Mouse (Mus musculus): ENCODE results near the gene 2310022B05Rik.

Gene 2310022B05Rik

DNA sequence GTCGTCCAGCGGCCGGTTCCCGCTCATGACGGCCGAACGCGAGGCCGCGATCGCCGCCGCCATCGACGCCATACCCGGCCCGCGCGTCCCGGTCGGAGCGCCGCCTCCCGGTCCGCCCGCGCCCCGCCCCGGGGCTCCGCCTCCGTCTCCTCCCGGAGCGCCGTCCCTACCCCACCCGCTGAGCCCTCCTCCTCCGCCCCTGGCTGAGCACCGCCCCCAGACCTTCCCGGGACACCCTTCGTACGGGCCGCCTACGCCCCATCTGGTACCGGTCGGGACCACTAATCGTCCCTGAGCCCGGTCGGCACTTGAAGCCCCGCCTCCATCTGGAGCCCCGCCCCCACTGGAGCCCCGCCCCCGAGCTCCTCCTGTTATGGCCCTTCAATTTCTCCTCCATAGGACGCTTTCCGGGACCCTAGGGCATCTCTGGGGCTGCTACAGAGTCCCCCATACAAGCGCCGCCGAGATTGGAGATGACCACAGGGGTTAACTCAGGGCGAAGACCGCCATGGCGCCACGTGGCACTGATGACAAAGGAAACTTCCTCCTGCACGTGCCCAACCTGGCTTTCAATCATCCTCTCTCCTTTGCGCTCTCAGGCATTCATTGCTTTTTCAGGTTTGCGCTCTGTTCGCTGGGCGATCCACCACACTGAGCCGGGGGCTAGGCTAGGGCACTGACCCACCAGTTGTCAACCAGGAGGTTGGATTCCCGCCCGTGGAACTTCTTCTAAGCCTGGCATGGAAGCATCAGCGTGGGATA lies at the start of gene 2310022B05Rik:
2310022B05Rik (minus strand) TSS at position 258 of the 762 bp plus-strand sequence.
- peak; percentile 88 for DNase-seq

- DNase-seq: no peak
Observed at GRCm38 (mm10) chr8:124705823-124706222, 42.7 kb upstream of the 2310022B05Rik start.

DNA sequence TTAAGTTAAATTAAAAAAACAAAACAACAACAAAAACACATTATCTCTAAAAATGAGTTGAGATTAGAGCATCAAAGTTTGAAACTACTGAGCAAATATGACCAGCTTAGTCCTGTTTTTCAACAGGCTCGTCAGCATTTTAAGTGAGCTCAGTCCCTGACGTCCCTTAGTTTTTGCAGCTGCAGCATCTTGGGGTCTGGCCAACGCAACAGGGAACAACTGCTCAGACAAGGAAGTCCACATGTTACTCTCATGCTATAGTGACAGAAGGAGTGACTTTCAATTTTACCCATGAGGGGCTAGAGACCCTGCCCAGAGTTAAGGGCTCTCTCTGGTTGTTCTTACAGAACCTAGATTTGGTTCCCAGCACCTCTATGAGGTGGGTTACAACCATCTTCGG lies 41.2 kb upstream of the 2310022B05Rik start:
- no peak for DNase-seq

GRCm38 (mm10) chr8:124703526-124703925 lies 40.4 kb upstream of the 2310022B05Rik start:
- no peak for DNase-seq

- no peak for DNase-seq
Observed at GRCm38 (mm10) chr8:124702183-124702582, 39.0 kb upstream of the 2310022B05Rik start.

- no peak for DNase-seq
Observed at GRCm38 (mm10) chr8:124701023-124701422, 37.9 kb upstream of the 2310022B05Rik start.

DNA sequence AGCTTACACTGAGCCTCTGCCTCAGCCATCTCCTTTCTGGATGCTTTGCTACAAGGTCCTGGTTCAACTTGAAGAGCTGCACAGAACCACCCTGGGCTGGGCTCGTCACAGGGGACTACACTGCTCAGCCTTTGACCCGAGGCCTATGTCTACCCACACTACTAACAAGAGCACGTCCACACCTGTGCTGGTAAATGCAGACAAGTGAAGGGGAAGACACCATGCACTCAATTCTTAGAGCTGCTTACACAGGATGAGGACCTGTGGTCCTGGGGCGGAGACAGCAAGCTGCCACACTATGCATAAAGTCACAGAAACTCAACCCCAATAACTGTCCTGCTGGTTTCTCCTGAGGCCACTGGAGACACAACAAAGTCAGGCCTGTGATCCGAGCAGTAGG lies 37.1 kb upstream of the 2310022B05Rik start:
- DNase-seq: no peak

GRCm38 (mm10) chr8:124695424-124696100 lies 32.4 kb upstream of the 2310022B05Rik start:
- no peak for DNase-seq

DNA sequence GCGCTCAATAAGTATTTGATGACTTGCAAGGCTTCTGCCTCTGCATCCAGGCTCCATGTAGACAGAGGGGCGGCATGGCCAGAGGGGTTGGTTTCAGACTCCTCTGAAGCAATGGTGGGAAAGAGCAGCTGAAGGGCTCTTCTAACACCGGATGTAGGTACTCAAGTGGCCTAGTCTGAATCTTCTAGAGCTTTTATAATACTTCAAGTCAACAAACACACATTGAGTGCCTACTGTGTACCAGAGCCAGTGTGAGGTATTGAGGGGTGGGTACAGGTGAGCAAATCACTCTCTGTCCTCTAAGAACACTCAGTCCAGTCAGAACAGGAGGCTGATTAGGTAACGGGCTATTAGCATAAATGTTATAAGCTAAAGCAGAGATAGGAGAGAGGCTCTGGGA lies 28.5 kb upstream of the 2310022B05Rik start:
- DNase-seq: no peak

DNA sequence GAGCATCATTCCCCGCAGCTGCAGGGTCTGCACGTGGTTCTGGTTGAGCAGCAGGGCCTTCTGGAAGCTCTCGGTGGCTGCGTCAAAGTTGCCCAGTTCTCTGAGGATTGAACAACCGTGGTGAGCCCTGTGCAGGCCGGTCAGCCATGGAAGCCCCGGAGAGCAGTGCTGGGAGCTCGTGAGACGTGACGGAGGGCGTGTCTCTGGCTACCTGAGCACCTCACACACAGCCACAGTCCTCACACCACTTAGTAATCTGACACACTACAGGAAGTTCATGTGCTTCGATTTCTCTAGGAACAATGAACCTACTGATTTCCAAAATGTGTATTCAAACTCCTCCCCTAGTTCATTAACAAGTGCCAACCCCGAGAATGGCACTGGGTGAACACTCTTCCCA lies 25.7 kb upstream of the 2310022B05Rik start:
- no peak for DNase-seq

- DNase-seq: no peak
Observed at GRCm38 (mm10) chr8:124682218-124682617, 19.0 kb upstream of the 2310022B05Rik start.

GRCm38 (mm10) chr8:124681792-124682157 lies 18.6 kb upstream of the 2310022B05Rik start:
- no peak for DNase-seq

DNA sequence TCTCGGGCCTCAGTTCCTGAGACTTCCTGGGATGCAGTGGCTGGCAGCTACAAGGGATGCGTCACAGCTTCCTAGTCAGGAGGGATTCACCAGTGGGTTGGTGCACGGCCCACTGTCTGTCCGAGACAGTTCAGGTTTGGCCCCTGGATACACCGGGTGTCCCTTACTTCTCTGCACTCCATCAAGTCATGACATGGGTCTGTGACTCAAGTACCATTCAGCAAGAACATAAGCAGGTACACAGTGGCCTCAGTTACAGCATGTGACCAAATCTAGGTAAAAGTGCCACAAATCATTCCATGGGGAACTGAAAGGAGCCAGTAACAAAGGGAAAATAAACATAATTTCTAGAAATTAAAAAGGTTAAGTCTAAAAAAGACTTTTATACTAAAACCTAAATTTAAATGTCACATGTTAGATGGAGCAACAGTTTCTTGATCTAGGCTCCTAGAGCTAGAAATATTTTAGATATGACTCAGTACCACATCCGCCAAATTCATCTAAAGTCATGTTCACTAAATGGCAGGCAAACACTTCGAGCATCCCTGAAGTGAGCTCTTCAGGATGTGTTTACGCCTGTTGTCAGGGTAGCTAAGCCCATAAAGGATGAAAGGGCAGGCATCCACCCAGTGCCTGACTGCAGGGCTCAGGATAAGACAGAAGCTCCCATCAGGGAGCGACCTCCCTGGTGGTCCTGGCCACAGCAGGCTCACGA lies 18.1 kb upstream of the 2310022B05Rik start:
- DNase-seq: no peak

DNA sequence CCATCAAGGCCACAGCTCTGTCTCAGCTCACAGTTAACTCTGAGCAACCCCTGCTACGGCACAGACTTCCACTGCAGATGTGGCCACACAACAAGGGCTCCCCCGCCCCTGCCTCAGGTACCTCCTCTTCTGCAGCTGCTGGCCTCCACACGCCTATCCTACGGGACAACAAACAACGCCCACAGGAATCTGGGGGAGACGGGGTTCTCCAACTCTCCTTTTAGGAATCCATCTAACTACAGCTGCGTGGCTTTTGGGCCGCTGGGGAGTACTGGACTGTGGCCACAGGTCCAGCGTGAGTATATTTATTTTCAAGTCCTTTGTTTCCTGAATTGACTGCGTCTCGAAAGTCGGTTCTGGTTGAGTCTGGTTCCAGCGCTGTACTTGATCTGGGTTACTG lies 15.1 kb upstream of the 2310022B05Rik start:
- DNase-seq: no peak

GRCm38 (mm10) chr8:124677486-124677885 lies 14.3 kb upstream of the 2310022B05Rik start:
- DNase-seq: peak; percentile 89

DNA sequence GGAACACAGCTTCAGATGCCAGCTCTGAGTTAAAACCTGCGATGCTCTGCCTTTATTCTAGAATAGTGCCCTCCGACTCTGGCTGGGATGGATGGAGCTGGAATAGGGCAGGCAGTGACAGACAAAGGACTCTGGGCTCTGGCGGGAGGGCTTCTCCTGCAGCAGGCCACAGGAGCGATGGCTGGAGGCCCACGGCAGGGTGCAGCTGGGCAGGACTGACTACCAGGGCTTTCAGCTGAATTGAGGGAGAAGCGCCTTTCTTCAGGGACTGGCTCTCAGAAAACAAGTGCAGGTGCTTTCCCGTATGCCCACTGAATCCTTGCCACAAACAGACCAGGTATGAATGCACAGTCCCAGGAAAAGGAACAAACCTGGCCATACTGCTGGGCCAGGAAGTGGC lies 13.9 kb upstream of the 2310022B05Rik start:
- peak; percentile 46 for DNase-seq

DNA sequence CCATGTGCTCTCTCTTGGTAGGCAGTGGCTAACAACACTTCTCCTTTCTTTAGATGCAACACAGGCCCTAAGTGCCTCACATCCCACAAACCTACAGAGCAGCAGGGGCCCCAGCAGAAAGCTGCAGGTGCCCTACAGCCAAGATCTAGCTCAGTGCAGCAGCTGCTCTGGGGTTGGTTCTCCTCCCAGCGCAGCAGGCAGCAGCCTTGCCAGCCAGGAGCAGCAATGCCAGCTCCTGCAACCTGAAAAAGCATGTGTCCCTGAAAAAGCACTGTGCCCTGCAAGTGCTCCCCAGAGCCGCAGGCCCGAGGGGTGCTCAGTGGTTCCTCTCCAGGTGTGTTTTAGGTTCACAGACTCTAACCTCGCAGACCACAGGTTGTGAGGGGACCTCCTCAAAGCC lies 13.5 kb upstream of the 2310022B05Rik start:
- DNase-seq: no peak

DNA sequence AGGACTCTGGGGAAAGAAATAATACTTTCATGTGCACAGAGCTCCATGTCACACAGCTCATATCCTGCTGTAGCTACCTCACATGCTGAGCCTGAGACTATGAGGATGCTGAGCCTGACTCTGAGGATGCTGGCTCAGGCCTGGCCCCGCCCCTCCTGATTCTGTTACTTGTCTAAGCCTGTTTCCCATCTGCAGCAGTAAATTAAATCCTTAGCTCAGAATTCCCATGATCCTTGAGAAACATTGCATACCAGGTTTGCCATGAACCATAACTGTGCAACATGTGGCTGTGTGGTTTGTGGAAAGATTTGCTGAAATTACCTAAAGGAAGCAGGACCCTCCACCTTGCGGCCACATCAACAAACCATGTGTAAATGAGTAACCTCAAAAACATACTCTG lies 9.2 kb upstream of the 2310022B05Rik start:
- DNase-seq: no peak

- no peak for DNase-seq
Observed at GRCm38 (mm10) chr8:124668798-124669197, 5.6 kb upstream of the 2310022B05Rik start.

DNA sequence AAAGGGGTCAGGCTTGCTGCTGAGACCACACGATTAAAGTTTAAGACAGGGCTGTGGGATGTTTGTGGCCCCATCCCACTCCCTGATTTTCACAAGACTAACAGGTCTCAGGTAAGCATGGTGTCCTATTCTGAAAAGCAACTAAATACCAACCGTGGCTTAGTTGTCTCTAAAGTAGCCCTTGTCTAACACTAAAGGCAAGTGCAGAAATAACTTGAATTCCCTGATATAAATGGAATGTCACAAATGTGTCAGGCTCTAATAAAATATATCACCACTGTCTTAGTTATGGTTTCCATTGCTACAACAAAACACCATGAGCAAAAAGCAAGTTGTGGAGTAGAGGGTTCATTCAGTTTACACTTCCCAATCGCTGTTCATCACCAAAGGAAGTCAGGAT lies 1.2 kb upstream of the 2310022B05Rik start:
- DNase-seq: no peak

- peak; percentile 36 for DNase-seq
Observed at GRCm38 (mm10) chr8:124663874-124664230, 683 bp upstream of the 2310022B05Rik start.

DNA sequence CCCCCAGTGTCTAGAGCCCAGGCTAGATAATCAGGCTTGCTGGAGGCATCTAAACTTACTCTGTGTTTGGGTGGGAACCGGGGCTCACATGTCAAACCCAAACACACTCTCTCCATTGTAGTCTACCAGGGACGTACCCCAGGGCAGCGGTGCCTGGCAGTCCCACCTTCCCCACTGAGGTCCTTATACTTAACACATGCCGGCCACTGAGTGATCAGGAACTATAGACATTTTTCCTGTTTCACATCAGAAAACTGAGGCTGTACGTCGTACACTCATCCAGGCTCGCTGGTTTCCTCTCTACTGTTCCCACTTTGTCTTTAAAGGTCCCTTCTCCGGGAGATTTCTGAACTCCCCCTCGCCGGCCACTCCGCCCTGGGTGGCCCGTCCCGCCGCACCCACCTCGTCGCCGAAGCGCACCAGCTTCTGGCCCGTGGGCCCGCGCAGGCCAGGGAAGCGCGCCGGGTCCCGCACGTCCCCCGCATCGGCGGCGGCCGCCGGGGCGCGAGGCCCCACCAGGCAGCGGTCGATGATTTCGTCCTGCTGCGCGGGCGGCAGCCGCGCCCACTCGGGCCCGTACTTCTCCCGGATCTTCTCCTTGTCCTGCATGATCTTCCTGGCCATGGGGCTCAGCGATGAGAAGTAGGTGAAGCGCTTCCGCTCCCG lies 590 bp downstream of the 2310022B05Rik start:
- no peak for DNase-seq

DNA sequence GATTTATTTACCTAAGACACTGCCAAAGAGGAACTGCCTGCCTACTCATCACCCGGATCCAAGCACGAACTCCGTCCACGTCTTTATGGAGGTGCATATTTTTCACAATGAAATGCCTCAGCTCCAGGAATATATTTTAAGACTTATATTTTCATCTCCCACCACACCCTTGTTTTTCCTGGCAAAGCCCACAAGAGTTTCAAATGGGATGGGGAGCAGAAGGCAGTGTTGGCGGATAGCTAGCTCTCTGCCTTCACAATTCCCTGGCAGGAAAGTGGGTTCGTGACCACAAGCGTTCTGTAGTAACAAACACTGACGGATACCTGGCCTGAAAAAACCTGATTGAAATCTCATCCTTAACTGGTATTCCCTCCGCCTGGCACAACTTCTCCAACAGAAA lies 1.4 kb downstream of the 2310022B05Rik start:
- DNase-seq: no peak
